Mouse (Mus musculus) cerebellum, adult 11 months (tissue): Measurements from ENCODE around the gene Tmem38a.

Experiments
- DNase-seq: peaks from one replicate; pipeline ENCODE4 v3.0.0; 2022

The Tmem38a gene

GRCm38 (mm10) chr8:72571611-72572473, at the start of gene Tmem38a:
TSS of gene Tmem38a (plus strand) at chr8:72572055.
- DNase-seq = peak; percentile 70

DNA sequence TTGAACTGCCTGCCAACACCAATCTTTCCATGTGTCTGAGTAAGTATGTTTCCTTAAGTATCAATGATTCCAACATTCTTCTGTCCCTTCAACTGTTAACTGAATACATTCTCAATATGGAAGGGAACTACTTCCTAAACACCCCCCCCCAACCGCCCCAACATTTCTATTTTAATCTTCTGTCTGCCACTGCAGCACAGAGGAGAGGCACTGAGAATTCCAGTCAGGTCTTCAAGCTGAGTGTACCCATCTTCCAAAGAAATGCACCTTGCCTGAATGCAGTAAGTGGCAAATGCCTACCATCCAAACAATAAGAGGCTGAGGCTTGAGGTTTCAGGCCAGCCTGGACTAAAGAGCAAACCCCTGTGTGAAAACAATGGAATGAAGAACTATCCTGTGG, 39.8 kb upstream of the Tmem38a start:
- no peak for DNase-seq

DNA sequence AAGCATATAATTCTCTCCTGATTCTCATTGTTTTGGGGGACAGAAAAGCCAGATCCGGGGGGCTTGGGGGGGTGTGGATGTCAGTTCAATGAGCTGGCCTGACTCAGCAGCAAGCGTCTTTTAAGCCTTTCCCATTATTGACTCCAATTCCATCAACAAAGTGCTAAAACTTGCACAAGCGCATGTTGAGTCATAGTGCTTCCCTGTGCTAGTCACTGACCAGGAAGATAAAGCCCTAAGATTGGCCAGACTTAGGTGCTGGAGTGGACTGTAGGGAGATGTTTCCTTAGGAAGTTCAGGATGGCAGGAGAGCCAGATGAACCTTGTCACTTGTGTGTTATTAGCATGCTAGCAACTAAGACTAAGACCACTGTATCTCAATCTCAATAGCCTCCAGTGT, 37.0 kb upstream of the Tmem38a start:
- no peak for DNase-seq

- no peak for DNase-seq
These were observed 32.6 kb upstream of the Tmem38a start for GRCm38 (mm10) chr8:72539234-72539633.

DNA sequence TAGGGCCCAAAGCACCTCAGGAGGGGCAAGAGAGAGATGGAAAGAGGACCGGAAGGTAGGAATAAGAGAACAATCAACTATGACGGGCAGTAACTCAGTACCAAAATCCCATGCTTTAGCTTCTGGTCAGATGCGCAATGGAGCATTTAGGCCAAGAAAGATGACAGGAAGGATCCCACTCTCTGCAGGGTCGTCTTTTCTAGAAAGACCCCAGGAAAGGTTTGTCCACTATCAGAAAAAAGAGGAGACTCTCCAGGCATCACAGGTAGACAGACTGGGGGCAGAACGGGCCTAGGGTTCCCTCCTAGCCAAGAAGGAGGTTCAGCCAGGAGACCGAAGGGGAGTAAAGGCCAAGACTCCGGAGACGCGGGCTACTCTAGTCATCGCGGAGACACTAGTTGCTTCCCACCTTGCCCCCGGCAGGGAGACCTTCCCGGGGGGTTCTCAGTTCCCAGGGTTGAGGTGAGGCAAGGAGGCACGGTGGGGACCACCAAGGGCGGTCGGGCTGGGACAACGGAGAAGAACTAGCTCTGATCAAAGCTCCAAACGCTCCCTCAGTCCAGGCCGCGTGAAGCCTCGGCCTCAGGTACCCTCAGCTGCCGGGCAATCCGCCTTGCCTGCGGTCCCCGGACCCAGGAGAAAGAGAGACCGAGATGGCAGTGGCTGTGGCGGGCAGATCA, 24.6 kb upstream of the Tmem38a start:
- peak; percentile 45 for DNase-seq

- DNase-seq = peak; percentile 97
These were observed 23.8 kb upstream of the Tmem38a start, which contains the start of gene Med26 for GRCm38 (mm10) chr8:72547802-72548643. TSS of gene Med26 (minus strand) at chr8:72548270.

DNA sequence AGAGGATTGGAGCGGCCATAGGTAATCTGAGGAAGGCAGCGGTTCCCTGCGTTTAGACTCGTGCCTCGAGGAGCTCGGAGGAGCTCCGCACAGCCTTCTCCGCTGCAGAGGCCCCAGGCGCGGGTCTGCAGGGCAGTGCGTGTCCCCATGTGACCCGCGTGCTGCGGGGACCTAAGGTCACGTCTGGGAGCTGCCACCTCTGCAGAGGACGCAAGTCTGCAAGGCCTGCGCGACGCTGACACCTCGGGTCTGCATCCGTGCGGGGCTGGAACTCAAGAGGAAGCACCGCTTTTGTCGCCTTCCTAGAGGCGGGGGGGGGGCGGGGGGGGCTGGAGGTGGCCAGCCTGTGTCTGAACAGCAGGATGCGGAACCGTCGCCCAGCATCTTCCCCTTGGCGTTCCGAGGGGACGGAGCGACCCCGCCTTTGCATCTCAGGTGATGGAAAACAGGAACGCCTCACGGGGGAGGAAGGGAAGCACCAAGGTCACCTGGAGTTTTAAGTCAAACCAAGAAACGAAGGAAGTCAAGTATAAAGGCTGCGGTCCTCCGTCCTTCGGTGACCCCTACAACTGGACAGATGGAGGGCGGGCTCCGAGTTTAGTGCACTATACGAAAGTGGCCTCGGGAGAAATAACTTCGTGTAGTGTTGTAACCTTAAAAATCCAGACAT, 23.1 kb upstream of the Tmem38a start:
- DNase-seq = no peak

DNA sequence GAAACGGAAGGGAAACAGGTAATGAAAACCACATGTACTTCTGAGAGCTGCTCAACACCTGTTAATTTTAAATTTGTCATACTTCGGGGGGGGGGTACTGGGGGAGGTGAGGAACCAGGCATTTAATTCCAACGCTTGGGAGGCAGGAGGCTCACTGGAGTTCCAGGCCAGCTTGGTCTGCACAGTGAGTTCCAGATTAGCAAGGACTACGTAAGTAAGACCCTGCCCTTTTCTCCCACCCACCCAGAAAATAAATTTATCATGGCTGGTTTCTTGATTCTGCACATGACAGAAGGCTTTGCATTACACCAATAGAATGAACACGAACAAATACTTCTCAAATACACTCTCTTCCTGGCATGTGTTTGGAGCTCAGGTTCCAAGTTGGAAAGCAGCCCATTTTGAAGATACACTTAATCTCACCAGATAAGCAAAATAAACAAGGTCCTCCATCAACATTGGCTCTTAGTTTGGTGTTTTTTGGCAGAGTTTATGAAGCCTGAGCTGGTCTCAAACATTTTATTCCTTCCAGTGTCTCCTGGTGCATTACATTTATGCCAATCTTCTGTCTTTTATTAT, 22.5 kb upstream of the Tmem38a start:
- DNase-seq = no peak

DNA sequence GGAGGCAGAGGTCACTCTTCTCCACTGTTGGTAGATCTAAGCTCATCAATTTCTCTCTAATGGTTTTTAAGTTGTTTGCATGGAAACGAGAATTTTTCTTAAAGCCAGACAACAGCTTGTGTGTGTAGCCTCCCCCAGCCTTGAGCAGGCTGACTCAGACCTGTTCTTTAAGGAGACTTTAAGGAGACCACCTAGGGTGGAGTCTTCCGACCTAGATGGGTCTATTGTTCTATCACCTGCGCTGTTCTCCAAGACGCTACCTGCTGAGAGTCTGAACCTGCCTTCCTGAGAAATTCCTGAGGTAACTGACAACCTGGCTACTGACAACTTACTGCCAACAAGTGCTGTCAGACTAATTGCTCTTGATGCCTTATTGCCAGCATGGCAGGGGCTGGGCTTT, 16.1 kb upstream of the Tmem38a start:
- no peak for DNase-seq

DNA sequence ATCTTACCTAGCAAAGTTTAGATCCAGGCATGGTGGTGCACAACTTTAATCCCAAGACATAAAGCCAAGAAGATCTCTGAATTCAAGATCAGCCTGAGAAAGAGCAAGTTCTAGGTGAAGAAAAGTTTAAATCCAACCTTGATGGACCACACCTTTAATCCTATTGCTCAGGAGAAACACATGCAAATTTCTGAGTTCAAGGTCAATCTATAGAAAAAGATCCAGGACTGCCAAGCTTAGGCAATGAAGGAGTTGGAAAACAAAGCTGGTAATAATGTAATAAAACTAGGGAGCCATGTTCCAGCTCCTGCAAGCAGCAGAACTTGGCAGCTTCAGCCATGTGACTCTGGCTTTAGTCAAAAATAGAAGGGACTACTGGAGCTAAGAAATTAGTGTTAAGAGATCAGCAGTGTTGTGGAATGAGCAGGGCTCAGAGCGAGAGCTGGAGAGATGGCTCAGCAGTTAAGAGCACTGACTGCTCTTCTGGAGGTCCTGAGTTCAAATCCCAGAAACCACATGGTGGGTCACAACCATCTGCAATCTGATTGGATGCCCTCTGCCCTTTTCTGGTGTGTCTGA, 10.7 kb upstream of the Tmem38a start:
- DNase-seq = no peak

- DNase-seq = no peak
These were observed 5.9 kb upstream of the Tmem38a start for GRCm38 (mm10) chr8:72565970-72566369.

- peak; percentile 97 for DNase-seq
These were observed 933 bp upstream of the Tmem38a start, which contains the start of gene Smim7 for GRCm38 (mm10) chr8:72570633-72571610. TSS of gene Smim7 (minus strand) at chr8:72571088.

- DNase-seq = peak; percentile 29
These were observed 652 bp downstream of the Tmem38a start for GRCm38 (mm10) chr8:72572507-72572906.

DNA sequence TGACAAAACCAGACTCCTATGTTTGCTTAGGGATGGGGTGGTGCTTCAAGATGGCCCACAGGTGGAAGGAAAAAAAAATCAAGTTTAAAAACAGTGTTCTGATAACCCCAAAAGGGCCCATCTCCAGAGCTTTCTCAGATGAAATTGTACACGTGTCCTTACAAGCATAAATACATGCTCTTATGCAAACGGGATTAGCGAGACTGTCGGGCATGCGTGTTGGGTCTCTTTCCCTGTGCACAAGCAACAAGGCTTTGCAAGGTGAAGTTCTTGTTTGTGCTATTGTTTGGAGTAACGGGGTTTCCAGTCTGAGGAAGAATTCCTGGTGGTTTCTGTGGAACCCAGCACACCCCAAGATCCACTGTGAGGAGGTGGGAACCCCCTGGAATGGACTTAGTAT, 1.6 kb downstream of the Tmem38a start:
- DNase-seq = no peak

GRCm38 (mm10) chr8:72575915-72576314, 4.1 kb downstream of the Tmem38a start:
- DNase-seq = no peak

GRCm38 (mm10) chr8:72577266-72577665, 5.4 kb downstream of the Tmem38a start:
- no peak for DNase-seq

DNA sequence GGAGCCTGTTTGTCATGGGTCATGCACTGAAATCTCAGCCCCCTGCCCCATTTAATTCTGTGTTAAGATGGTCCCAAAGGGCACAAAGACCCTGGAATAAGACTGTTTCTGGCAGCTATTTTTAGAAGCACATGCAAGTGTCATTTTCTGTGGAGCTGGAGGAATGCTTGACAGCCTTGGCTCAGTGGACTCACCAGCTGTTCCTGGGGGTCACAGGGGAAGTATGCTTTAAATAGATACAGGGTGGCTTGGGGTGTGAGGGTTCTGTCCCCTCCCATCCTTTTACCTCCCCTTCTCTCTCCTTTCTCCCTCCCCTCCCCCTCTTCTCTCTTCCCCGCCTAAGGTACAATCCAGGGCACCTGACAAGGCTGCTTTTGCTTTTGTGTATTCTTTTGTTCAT, 6.1 kb downstream of the Tmem38a start:
- DNase-seq = no peak

DNA sequence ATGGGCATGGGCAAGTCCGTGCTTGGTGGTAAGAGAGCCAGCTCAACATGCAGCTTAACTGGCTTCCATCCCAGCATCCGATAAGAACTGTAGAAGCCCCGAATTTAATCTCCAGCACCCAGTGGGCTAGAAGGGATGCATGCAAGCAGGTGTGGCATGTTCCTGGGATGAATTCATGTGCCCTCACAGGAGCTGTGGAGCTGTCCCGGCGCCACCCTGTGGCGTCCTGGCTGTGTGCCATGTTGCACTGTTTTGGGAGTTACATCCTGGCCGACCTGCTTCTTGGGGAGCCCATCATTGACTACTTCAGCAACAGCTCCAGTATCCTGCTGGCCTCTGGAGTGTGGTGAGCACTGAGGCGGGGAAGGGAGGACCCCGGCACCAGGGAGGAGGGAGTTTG, 7.5 kb downstream of the Tmem38a start:
- no peak for DNase-seq

GRCm38 (mm10) chr8:72583056-72583771, 11.4 kb downstream of the Tmem38a start:
- DNase-seq = no peak

DNA sequence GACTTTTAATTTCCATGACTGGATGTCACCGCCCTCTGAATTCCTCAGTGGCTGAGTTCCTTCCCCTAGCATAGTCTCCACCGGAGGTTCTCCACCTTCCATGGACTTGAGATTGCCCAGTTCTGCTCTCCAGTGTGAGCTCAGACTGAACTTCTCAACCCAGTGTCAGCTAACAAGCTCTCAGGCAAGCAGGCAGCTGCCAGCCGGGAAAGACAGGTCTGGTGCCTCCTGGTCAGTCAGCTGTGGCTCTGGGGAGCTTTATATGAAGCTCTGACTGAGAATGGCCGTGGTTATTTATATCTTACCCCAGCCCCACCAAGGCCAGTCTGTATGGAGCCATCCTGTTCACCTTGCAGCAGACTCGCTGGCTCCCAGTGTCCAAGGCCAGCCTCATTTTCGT, 12.5 kb downstream of the Tmem38a start:
- no peak for DNase-seq
